Mouse (Mus musculus) ovary, postnatal 14 days (tissue): ENCODE data around the gene Pwp2.
"Not testable (repeated sequence)": the region's sequence is repeated elsewhere in the genome, so short reads cannot be mapped to it uniquely, and the experiment has no call there.

ENCODE experiments used
- DNase-seq: peaks from one replicate; pipeline ENCODE4 v3.0.0; 2022; ENCODE audit warnings: low spot score

Pwp2 gene

GRCm38 (mm10) chr10:78140843-78141242 lies 44.1 kb downstream of the Pwp2 start:
- DNase-seq, result no peak

- DNase-seq, result no peak
These were observed 44.7 kb downstream of the Pwp2 start for GRCm38 (mm10) chr10:78140251-78140600.

DNA sequence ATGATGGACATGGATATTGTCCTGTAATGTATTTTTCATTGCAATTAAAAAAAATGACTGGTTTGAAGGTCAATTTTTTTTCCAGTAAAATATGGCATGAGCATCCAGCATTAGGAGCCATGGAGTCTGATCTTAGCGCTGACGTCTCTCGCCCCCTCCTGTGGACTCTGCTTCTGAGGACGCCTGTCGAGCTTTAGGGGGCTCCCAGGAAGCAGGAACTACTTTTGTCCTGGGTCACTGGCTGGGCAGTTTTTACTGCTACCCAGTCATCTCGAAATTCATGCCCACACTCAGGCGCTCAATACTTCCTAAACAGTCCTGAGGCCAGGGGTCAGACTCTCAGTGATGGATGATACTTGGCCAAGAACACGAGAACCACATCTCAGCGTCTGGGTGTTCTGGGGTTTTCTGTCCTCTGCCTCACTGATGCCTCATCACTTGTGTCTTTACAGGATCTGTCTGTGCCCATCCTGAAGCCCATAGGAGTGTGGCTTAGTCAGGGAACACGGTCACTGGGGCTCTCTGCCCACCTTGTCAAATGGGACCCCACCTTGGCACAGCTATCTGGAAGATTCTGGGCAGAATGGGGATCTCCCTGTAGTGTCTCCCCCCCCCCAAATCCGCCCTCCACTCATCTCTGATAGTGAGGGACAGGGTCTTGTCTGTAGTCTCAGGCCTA lies 45.2 kb downstream of the Pwp2 start:
- no peak for DNase-seq

DNA sequence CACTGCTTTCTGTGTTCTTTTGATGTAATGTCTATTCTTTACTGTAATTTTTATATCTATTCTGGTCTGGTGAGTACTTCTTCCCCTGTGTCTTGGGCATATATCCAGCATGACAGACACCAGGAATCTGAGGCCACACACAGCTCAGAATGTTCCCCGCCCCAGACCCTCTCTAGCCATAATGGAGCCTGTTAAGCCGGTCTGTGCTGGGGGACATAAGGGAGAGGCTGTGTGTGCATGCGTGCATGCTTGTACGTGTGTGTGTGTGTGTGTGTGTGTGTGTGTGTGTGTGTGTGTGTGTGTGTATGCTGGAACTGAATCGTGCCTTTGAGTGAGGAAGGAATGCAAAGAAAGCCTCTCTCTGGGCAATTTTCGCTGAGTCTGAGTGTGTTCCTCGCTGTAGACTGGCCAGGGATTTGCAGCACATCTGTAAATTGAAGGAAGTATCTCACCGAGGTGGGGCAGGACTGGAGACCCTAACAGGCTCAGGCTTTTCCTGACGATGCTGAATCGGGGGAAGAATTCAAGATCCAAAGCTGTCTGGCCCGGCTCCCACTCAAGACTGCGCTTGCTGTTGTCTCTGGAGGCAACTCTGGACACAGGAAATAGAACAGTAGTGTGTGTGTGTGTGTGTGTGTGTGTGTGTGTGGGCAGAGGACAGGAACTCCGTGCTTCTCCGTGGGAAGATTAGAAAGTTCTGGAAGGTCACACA lies 46.0 kb downstream of the Pwp2 start:
- DNase-seq, result no peak

GRCm38 (mm10) chr10:78137191-78137590 lies 47.8 kb downstream of the Pwp2 start:
- no peak for DNase-seq

DNA sequence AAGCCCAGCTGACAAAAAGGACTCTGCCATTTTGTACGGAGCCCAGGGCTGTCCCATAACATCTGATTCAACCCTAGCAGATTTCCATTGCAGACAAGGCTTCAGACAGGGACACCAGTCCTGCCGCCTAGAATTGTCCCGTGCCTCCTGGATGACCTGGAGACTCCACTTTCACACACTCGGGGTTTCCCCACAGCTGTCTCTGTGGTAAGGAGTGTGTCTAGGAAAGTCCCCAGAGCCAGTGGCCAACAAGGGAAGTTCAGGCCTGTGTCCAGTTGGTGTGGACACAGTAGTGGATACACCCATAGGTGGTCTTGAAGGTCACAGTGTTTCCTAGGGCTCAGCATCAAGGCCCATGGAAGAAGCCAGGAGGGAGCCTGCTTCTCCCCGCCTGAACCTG lies 49.0 kb downstream of the Pwp2 start:
- DNase-seq, result no peak

GRCm38 (mm10) chr10:78134975-78135798 lies 49.8 kb downstream of the Pwp2 start:
- DNase-seq, result no peak

DNA sequence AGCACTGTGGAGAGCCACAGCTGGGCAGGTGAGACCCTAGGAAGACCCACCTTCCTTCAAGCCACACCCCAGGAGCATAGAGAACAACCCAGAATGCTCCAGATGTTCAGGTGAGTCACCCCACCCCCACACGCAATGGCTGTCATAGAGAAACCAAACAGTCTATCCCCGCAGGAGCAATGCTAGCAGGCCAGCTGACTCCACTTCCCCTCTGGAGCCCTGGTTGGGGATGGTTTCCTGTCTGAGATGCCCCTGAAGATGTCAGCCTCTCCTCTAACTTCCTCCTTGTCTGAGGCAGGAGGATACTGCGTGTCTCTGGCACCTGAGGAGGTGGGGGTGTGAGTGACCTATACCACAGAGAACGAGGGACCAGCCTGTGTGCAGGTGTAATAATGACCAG lies 50.5 kb downstream of the Pwp2 start:
- no peak for DNase-seq

DNA sequence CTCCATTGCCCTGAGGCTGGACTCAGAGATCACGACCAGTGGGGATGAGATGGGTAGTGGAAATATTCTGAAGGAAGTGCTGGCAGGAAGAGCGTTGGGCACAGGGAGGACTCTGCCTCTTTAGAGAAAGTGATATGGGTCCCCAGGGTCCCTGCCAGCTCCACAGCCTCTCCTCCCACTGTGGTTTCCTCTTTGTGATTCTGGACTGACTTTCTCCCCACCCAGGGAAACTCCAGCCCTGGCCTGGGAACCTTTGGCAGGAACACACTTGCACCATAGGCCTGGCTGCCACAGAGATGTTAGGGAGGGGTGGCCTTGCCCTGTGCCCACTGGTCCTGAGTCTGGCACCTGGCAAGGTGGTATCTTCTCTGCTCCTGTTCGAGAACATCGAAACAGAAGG lies 55.0 kb downstream of the Pwp2 start:
- DNase-seq, result no peak

GRCm38 (mm10) chr10:78129423-78129822 lies 55.5 kb downstream of the Pwp2 start:
- DNase-seq, result no peak

- DNase-seq, result no peak
These were observed 56.3 kb downstream of the Pwp2 start for GRCm38 (mm10) chr10:78128647-78129046.

DNA sequence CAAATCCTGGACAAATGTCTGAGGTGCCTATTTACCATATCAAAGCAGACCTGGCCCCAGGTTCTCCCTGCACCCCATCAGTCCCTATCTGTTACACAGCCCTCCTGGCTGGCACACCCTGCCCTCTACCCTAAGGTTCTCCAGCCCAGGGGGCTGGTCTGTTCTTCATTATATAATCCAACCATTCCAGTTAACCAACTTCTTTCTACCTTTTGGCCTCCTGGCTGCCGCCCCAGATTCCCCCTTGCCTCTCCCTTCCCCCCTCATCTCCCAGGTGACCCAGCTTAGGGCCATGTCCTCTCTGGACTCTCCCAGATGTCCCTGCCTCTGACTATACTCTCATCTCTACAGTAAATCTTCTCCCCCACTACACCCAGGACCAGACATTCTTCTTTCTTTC lies 57.0 kb downstream of the Pwp2 start:
- DNase-seq, result no peak

- no peak for DNase-seq
These were observed 57.7 kb downstream of the Pwp2 start for GRCm38 (mm10) chr10:78127046-78127870.

GRCm38 (mm10) chr10:78126311-78126710 lies 58.6 kb downstream of the Pwp2 start:
- no peak for DNase-seq

DNA sequence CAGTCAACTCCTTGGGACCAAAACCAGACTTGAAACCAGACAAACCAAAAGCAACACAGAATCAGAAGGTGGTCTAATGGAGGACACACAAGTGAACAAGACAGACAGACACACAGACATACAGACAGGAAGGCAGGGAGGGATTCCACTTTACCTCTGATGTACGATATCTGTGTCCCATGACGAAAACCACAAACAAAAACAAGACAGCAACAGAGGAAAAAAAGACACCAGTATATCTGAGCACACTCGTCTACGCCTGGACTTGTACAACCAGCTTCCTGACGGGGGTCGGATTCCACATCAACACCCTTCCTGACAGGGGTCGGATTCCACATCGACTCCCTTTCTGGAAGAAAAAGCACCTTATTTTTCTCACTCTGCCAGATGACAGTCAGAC lies 59.9 kb downstream of the Pwp2 start:
- not testable (repeated sequence) for DNase-seq

DNA sequence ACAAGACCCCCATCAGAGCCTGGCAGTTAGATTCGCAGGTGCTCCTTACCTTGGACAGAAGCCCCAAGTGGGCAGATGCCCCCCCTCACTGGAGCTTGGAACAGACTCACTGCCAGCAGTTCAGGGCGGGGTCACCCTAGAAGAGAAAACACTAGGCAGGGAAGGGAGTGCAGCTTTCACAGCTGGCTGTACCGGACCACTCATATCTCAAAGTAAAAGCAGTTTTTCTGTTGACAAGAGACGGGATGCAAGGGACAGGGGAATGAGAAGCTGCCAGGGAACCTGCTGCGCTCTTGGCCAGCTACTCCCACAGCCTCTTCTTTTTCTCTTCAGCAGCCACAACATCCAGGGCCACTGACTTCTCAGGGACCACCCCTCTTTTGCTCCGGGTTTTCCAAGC lies 60.8 kb downstream of the Pwp2 start:
- not testable (repeated sequence) for DNase-seq
